ENCODE assay signal across 8 mouse cellular contexts in the genomic region with DNA sequence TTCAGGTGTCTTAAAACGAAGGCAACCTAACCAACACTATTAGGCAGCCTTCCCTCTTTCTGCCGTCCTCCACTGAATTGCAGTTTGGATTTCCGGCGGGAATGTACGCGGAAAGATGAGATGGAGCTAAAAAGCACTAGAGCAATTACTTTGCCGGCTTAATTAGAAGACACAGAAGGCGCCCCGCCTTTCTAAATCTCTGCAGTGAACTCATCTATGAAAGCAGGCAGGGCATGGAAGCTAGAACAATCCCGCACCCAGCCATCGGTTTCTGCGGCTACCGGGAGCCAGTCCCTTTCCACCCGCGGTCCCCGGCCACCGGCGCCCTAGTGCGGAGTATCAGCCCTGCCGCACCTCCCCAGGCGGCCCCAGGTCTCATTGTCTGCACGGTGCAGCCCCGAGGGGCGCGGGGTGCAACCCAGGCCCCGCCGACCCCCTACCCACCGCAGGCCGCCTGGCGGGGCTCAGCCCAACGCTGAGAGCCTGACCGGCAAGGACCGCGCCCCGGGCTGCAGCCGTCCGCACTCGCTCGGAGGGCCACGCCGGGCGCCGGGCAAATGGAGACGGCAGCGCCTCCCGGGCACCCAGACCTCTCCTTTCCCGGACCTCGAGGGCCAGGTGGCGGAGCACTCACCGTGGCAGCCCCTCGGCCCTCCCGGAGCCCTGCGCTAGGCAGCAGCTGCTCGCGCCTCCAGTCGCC. TPM values are rescaled to one million over a fixed set of nuclear protein-coding genes. Genes with fewer than 3 reads are reported as not detected.
DNase-seq lines count a peak whose midpoint lies in the region; ATAC-seq and TF ChIP-seq lines count a peak whose summit lies in the region.

No protein-coding gene starts in this region.

- no peak for TF ChIP-seq CTCF in midbrain, postnatal 0 days (IDR thresholded peaks at IDR 0.05)

- H3K9ac ChIP-seq in forebrain, embryonic 16.5 days (replicated peaks; ENCODE audit: low read depth, low read length), result peak overlapping the region; percentile 87
- H3K9ac ChIP-seq in intestine, embryonic 14.5 days (ENCODE audit: low read length), result peak overlapping the region; percentile 91
- H3K9ac ChIP-seq in limb, embryonic 14.5 days (ENCODE audit: low read depth, low read length, severe bottlenecking), result peak overlapping the region; percentile 89
- peak overlapping the region; percentile 99 for H3K9ac ChIP-seq in midbrain, postnatal 0 days (replicated peaks; ENCODE audit: low read length, poor library complexity, severe bottlenecking)

- H3K4me3 ChIP-seq in forebrain, embryonic 16.5 days (replicated peaks; ENCODE audit: low read length), result peak overlapping the region; percentile 62
- peak overlapping the region; percentile 77 for H3K4me3 ChIP-seq in intestine, embryonic 14.5 days (ENCODE audit: low read depth, low read length)
- H3K4me3 ChIP-seq in limb, embryonic 14.5 days (replicated peaks; ENCODE audit: low read length), result peak overlapping the region; percentile 96
- H3K4me3 ChIP-seq in midbrain, postnatal 0 days (ENCODE audit: low read depth, low read length), result peak overlapping the region; percentile 98

- peaks cover 6% of the 10 kb centered on the region for H3K4me1 ChIP-seq in forebrain, embryonic 16.5 days (replicated peaks; ENCODE audit: control insufficient read depth, insufficient read depth, low read length)
- H3K4me1 ChIP-seq in intestine, embryonic 14.5 days (replicated peaks; ENCODE audit: control insufficient read depth, insufficient read depth, low read length), result peaks cover 6% of the 10 kb centered on the region
- peaks cover 11% of the 10 kb centered on the region; the same call in 1 of the 2 replicates for H3K4me1 ChIP-seq in limb, embryonic 14.5 days (ENCODE audit: control insufficient read depth, insufficient read depth, low read length)
- no peaks in the 10 kb centered on the region for H3K4me1 ChIP-seq in midbrain, postnatal 0 days (ENCODE audit: insufficient read depth, low read length)

- H3K9me3 ChIP-seq in forebrain, embryonic 16.5 days (ENCODE audit: control insufficient read depth, low read length), result no peaks in the 10 kb centered on the region
- H3K9me3 ChIP-seq in intestine, embryonic 14.5 days (ENCODE audit: control insufficient read depth, low read length), result peaks cover 7% of the 10 kb centered on the region
- H3K9me3 ChIP-seq in limb, embryonic 14.5 days (ENCODE audit: control insufficient read depth, low read length), result no peaks in the 10 kb centered on the region; the same call in 1 of the 2 replicates
- H3K9me3 ChIP-seq in midbrain, postnatal 0 days (ENCODE audit: low read length), result no peaks in the 10 kb centered on the region

- DNase-seq in kidney, adult 9 months, result peak; percentile 44
- no peak for DNase-seq in kidney, postnatal 14 days
- peak; percentile 37 for DNase-seq in NIH3T3 (ENCODE audit: low read depth)
- DNase-seq in intestine, embryonic 14.5 days (ENCODE audit: low spot score), result peak; percentile 88
- no peak for DNase-seq in limb, embryonic 14.5 days (ENCODE audit: low spot score)
- DNase-seq in midbrain, postnatal 0 days (ENCODE audit: low spot score), result peak; percentile 66
- peak; percentile 36 for DNase-seq in urinary bladder, postnatal 14 days (ENCODE audit: low spot score)

- TF ChIP-seq POLR2A in limb, embryonic 14.5 days (IDR thresholded peaks at IDR 0.05; ENCODE audit: borderline replicate concordance, extremely low read depth, insufficient read depth, insufficient read length), result no peak

- peaks cover 2% of the 10 kb centered on the region; the same call in 1 of the 2 replicates for H3K36me3 ChIP-seq in forebrain, embryonic 16.5 days (ENCODE audit: control insufficient read depth, insufficient read depth)
- 0 out of 2 replicates have a peak, but pooled peaks cover 5% of the 10 kb centered on the region for H3K36me3 ChIP-seq in intestine, embryonic 14.5 days (ENCODE audit: control insufficient read depth, insufficient read depth, low read length)
- no peaks in the 10 kb centered on the region for H3K36me3 ChIP-seq in limb, embryonic 14.5 days (ENCODE audit: control insufficient read depth, insufficient read depth, low read length)
- no peaks in the 10 kb centered on the region for H3K36me3 ChIP-seq in midbrain, postnatal 0 days (ENCODE audit: insufficient read depth, low read length)

- H3K4me2 ChIP-seq in forebrain, embryonic 16.5 days (ENCODE audit: low read length), result peak overlapping the region; percentile 97
- peak overlapping the region; percentile 74 for H3K4me2 ChIP-seq in intestine, embryonic 14.5 days (ENCODE audit: low read length)
- H3K4me2 ChIP-seq in limb, embryonic 14.5 days (replicated peaks; ENCODE audit: low read depth, low read length, severe bottlenecking), result peak overlapping the region; percentile 85
- peak overlapping the region; percentile 68 for H3K4me2 ChIP-seq in midbrain, postnatal 0 days (ENCODE audit: low read depth, low read length, poor library complexity, severe bottlenecking)

- H3K27me3 ChIP-seq in forebrain, embryonic 16.5 days (replicated peaks; ENCODE audit: control insufficient read depth, insufficient read depth, low read length), result no peaks in the 10 kb centered on the region
- no peaks in the 10 kb centered on the region for H3K27me3 ChIP-seq in intestine, embryonic 14.5 days (replicated peaks; ENCODE audit: control insufficient read depth, insufficient read depth, low read length)
- H3K27me3 ChIP-seq in limb, embryonic 14.5 days (ENCODE audit: control insufficient read depth, insufficient read depth, low read length), result no peaks in the 10 kb centered on the region
- no peaks in the 10 kb centered on the region for H3K27me3 ChIP-seq in midbrain, postnatal 0 days (ENCODE audit: insufficient read depth, low read length)

- H3K27ac ChIP-seq in forebrain, embryonic 16.5 days (ENCODE audit: low read length), result peak overlapping the region; percentile 95
- H3K27ac ChIP-seq in intestine, embryonic 14.5 days (ENCODE audit: low read depth), result peak overlapping the region; percentile 95
- H3K27ac ChIP-seq in limb, embryonic 14.5 days (replicated peaks; ENCODE audit: low read depth, low read length), result peak overlapping the region; percentile 87
- H3K27ac ChIP-seq in midbrain, postnatal 0 days (ENCODE audit: low read depth, low read length), result peak overlapping the region; percentile 95

- WGBS in forebrain, embryonic 16.5 days, result 0% methylated on average over 56 of the region's 56 CpGs
- WGBS in intestine, embryonic 14.5 days, result 1% methylated on average over 49 of the region's 56 CpGs
- WGBS in limb, embryonic 14.5 days, result 0% methylated on average over 40 of the region's 56 CpGs
- 2% methylated on average over 53 of the region's 56 CpGs for WGBS in midbrain, postnatal 0 days

- peak; percentile 69 for ATAC-seq in forebrain, embryonic 16.5 days
- ATAC-seq in intestine, embryonic 14.5 days (replicated peaks; ENCODE audit: low FRiP score, low TSS enrichment, low read depth), result peak; percentile 68; the same call in 1 of the 2 replicates
- ATAC-seq in limb, embryonic 14.5 days (ENCODE audit: low FRiP score, low read depth), result peak; percentile 66
- peak; percentile 67 for ATAC-seq in midbrain, postnatal 0 days (ENCODE audit: low FRiP score)

RNA-seq across cellular contexts. Expression of gene Raph1, which starts 0.8 kb away (rescaled TPM):
- polyA plus RNA-seq in forebrain, embryonic 16.5 days (2015; fragmentation: Nextera tagmentation; extraction: Ambion mirVana), result 18.9 and 21.8 TPM in 2 replicates
- 32.2 and 34.1 TPM in 2 replicates for polyA plus RNA-seq in intestine, embryonic 14.5 days (2014; fragmentation: Nextera tagmentation; extraction: Ambion mirVana)
- 25.6 and 26.5 TPM in 2 replicates for polyA plus RNA-seq in limb, embryonic 14.5 days (2012; rRNA removed)
- polyA plus RNA-seq in limb, embryonic 14.5 days (2014; fragmentation: Nextera tagmentation; extraction: Ambion mirVana), result 23.1 and 30.4 TPM in 2 replicates
- total RNA-seq in midbrain, postnatal 0 days (2014; rRNA removed), result 40.3 and 48.0 TPM in 2 replicates
- polyA plus RNA-seq in midbrain, postnatal 0 days (2015; fragmentation: Nextera tagmentation; extraction: Ambion mirVana), result 12.9 and 15.6 TPM in 2 replicates

Comparison
In these comparisons a context has a peak if more than half of its experiments do, and no peak if none do; other contexts are left out.
1. DNase-seq: peak in kidney, adult 9 months (single experiment), NIH3T3 (single experiment), intestine, embryonic 14.5 days (single experiment), midbrain, postnatal 0 days (single experiment) and urinary bladder, postnatal 14 days (single experiment); none in kidney, postnatal 14 days (single experiment) and limb, embryonic 14.5 days (single experiment).
2. Peak in every context shown above with its lines, with median percentiles within 50 percentile points of each other: ATAC-seq, H3K27ac ChIP-seq, H3K4me2 ChIP-seq, H3K4me3 ChIP-seq and H3K9ac ChIP-seq.